Mouse (Mus musculus) megakaryocyte, adult 5-6 weeks (primary cell): ENCODE results near the gene Tfdp1. TPM values are rescaled to one million over a fixed set of nuclear protein-coding genes. Genes with fewer than 3 reads are reported as not detected.
A peak's percentile ranks its signal among the peaks of the same experiment; 100 is the strongest.

ENCODE experiments used
- ATAC-seq: 2 replicates; pipeline ENCODE4 v1.8.0; 2016; ENCODE audit warnings: mild to moderate bottlenecking, inconsistent platforms; ENCODE audit not compliant: poor library complexity, severe bottlenecking
- total RNA-seq, 2 experiments: library from RNA; stranded (forward) in 1 of 2; stranded (reverse) in 1 of 2; fragments of 153-499, 151-499 nt in 1 of 2; fragments of 221-1000, 200-1000 nt in 1 of 2; gene quantifications; 2 replicates each; pipeline versions ENCODE4 v1.2.3 to v1.2.4; 2015 to 2017

Tfdp1 gene
- total RNA-seq, 2 experiments from 2014 or later = 105 to 146 TPM

GRCm38 (mm10) chr8:13351593-13351992 lies 13.0 kb downstream of the Tfdp1 start:
- ATAC-seq = no peak

- ATAC-seq = no peak
These were observed 14.1 kb downstream of the Tfdp1 start for GRCm38 (mm10) chr8:13352601-13353000.

- peak; percentile 47 for ATAC-seq
These were observed 14.7 kb downstream of the Tfdp1 start for GRCm38 (mm10) chr8:13353155-13353833.

- peak; percentile 49 for ATAC-seq
These were observed 15.3 kb downstream of the Tfdp1 start for GRCm38 (mm10) chr8:13353883-13354282.

GRCm38 (mm10) chr8:13356221-13356620 lies 17.7 kb downstream of the Tfdp1 start:
- ATAC-seq = no peak

GRCm38 (mm10) chr8:13356681-13357080 lies 18.1 kb downstream of the Tfdp1 start:
- no peak for ATAC-seq

- ATAC-seq = peak; percentile 16
These were observed 21.7 kb downstream of the Tfdp1 start for GRCm38 (mm10) chr8:13360213-13360612.

- peak; percentile 92 for ATAC-seq
These were observed 23.3 kb downstream of the Tfdp1 start for GRCm38 (mm10) chr8:13361865-13362264.

GRCm38 (mm10) chr8:13373151-13373662 lies 34.7 kb downstream of the Tfdp1 start:
- no peak for ATAC-seq

GRCm38 (mm10) chr8:13381630-13382029 lies 43.1 kb downstream of the Tfdp1 start:
- no peak for ATAC-seq

GRCm38 (mm10) chr8:13382536-13382935 lies 44.0 kb downstream of the Tfdp1 start:
- no peak for ATAC-seq

GRCm38 (mm10) chr8:13382999-13383398 lies 44.4 kb downstream of the Tfdp1 start:
- ATAC-seq = no peak

GRCm38 (mm10) chr8:13386366-13386765 lies 47.8 kb downstream of the Tfdp1 start:
- no peak for ATAC-seq

- ATAC-seq = peak; percentile 33; the same call in 1 of the 2 replicates
These were observed 49.2 kb downstream of the Tfdp1 start for GRCm38 (mm10) chr8:13387728-13388127.

- ATAC-seq = no peak
These were observed 50.2 kb downstream of the Tfdp1 start for GRCm38 (mm10) chr8:13388744-13389143.

- ATAC-seq = no peak
These were observed 55.3 kb downstream of the Tfdp1 start for GRCm38 (mm10) chr8:13393869-13394268.

GRCm38 (mm10) chr8:13396725-13397124 lies 58.2 kb downstream of the Tfdp1 start, which contains the start of gene Atp4b:
TSS of gene Atp4b (minus strand) at chr8:13396825.
- no peak for ATAC-seq

GRCm38 (mm10) chr8:13403517-13403916 lies 65.0 kb downstream of the Tfdp1 start:
- no peak for ATAC-seq

GRCm38 (mm10) chr8:13404666-13405131 lies 66.1 kb downstream of the Tfdp1 start, which contains the start of gene Grk1:
TSS of gene Grk1 (plus strand) at chr8:13405081.
- no peak for ATAC-seq

GRCm38 (mm10) chr8:13406011-13406410 lies 67.5 kb downstream of the Tfdp1 start:
- no peak for ATAC-seq

- no peak for ATAC-seq
These were observed 73.0 kb downstream of the Tfdp1 start for GRCm38 (mm10) chr8:13411597-13411996.

GRCm38 (mm10) chr8:13412891-13413558 lies 74.5 kb downstream of the Tfdp1 start:
- ATAC-seq = peak; percentile 59; the same call in 1 of the 2 replicates
